Mouse (Mus musculus): Measurements from ENCODE around the gene Fcgr4.

Fcgr4 gene

GRCm38 (mm10) chr1:171005081-171005480 lies 13.6 kb upstream of the Fcgr4 start:
- in situ Hi-C loops (cut with MboI; ENCODE audit: low pct_unique_long_range_greater_than_20kb in 1 of 2, low sequenced_read_pairs in 2 of 2, unreplicated experiment in 1 of 2) = no loop called here

GRCm38 (mm10) chr1:171005586-171005985 lies 13.1 kb upstream of the Fcgr4 start:
- in situ Hi-C loops (cut with MboI; ENCODE audit: low pct_unique_long_range_greater_than_20kb in 1 of 2, low sequenced_read_pairs in 2 of 2, unreplicated experiment in 1 of 2) = no loop called here

GRCm38 (mm10) chr1:171006335-171006734 lies 12.4 kb upstream of the Fcgr4 start:
- in situ Hi-C loops (cut with MboI; ENCODE audit: low pct_unique_long_range_greater_than_20kb in 1 of 2, low sequenced_read_pairs in 2 of 2, unreplicated experiment in 1 of 2) = no loop called here

DNA sequence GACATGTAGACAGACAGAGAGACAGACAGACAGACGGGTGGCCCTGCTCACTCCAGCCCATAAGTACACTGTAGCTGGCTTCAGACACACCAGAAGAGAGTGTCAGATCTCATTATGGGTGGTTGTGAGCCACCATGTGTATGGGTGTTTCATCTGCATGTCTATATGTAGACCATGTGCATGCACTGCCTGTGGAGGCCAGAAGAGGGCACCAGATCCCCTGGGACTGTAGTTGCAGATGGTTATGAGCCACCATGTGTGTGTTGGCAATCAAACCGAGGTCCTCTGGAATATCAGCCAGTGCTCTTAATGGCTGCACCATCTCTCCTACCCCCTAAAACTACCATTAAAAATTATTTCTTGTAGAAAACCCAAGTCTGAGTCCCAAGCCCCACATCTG lies 11.8 kb upstream of the Fcgr4 start:
- in situ Hi-C loops (cut with MboI; ENCODE audit: low pct_unique_long_range_greater_than_20kb in 1 of 2, low sequenced_read_pairs in 2 of 2, unreplicated experiment in 1 of 2) = no loop called here

DNA sequence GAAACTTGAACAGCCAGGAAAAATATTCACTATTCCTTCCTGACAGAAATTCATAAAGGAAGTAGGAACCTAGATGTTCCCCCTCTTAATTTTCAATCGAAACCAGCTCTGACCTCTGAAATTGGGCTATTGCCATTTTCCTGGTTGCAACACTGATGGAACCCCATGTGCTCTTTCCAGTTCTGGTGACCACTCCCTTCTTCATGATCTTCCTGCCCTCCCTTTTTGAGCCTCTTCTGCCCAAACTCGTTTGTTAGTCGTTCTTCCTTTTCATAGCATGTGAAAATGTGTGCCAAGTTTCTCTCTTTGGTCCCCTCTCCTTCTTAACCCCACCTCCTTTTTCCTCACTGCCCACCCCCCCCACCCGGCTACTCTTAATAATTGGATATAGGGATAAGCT lies 7.0 kb upstream of the Fcgr4 start:
- in situ Hi-C loops (cut with MboI; ENCODE audit: low pct_unique_long_range_greater_than_20kb in 1 of 2, low sequenced_read_pairs in 2 of 2, unreplicated experiment in 1 of 2) = no loop called here

DNA sequence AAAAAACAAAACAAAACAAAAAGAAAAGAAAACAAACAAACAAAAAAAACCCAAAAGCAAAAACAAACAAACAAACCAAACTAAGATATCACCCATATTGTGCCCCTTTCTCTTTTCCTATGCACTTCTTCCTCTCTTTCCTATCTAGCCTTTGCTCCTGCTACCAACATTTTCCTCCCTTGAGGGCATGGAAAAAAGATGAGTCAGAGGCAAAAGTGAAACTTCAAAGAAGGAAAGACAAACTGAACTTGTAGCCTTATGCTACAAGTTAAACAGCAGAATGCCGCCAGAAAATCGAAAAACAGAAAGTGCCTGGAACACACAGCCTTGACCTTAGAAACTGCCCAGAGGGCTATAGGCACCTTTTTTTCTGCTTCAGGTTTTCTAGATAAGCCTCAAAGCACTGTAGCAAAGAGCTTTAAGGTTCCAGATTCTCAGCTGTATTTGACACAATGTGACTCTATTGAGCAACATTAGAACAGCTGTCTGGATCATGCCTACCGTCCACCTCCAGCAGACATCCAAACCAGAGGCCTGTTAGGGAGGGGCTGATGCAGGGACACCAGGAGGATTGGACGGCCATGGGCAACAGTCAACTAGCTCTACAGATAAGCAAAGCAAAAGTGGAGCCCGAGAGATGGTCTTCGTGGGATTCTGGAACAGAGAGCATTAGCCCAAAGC lies 1.9 kb upstream of the Fcgr4 start:
- in situ Hi-C loops (cut with MboI; ENCODE audit: low pct_unique_long_range_greater_than_20kb in 1 of 2, low sequenced_read_pairs in 2 of 2, unreplicated experiment in 1 of 2) = no loop called here

- in situ Hi-C loops (cut with MboI; ENCODE audit: low pct_unique_long_range_greater_than_20kb in 1 of 2, low sequenced_read_pairs in 2 of 2, unreplicated experiment in 1 of 2) = no loop called here
These were observed 1.1 kb upstream of the Fcgr4 start for GRCm38 (mm10) chr1:171017468-171018158.

GRCm38 (mm10) chr1:171019311-171019950 lies 711 bp downstream of the Fcgr4 start:
- in situ Hi-C loops (cut with MboI; ENCODE audit: low pct_unique_long_range_greater_than_20kb in 1 of 2, low sequenced_read_pairs in 2 of 2, unreplicated experiment in 1 of 2) = no loop called here

DNA sequence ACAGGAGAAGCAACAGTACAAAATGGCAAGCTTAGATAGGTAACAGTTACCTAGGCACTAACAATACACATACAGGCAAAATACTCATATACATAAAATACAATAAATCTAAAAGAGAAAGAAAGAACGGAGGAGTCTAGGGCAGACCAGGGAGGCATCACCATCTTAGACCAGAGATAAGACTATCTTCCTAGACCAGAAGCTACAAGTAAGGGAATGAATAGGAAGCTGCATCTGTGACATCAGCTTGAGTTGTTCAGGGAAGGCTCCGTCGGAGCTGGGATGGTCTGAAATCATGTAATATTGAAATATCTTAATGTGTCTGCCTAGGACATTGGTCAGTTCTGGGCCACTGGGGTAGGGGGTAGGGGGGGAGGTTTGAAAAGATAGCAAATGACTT lies 13.0 kb downstream of the Fcgr4 start:
- in situ Hi-C loops (cut with MboI; ENCODE audit: low pct_unique_long_range_greater_than_20kb in 1 of 2, low sequenced_read_pairs in 2 of 2, unreplicated experiment in 1 of 2) = no loop called here

DNA sequence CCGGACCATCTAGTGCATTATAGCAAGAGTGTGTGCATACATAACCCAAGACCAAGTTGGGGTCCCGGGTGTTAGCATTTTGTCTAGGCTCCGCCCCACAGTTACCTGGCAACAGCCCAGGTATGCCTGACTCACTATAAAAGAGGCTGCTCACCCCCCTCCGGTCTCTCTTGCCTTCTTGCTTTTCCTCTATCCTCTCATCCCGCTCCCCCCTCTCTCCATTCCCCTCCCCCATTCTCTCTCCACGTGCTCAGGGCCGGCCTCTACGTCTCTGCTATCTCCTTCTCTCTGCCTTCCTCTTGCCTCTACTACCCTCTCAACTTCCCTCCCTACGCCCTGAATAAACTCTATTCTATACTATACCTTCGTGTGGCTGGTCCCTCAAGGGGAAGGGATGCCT lies 14.0 kb downstream of the Fcgr4 start:
- in situ Hi-C loops (cut with MboI; ENCODE audit: low pct_unique_long_range_greater_than_20kb in 1 of 2, low sequenced_read_pairs in 2 of 2, unreplicated experiment in 1 of 2) = no loop called here

DNA sequence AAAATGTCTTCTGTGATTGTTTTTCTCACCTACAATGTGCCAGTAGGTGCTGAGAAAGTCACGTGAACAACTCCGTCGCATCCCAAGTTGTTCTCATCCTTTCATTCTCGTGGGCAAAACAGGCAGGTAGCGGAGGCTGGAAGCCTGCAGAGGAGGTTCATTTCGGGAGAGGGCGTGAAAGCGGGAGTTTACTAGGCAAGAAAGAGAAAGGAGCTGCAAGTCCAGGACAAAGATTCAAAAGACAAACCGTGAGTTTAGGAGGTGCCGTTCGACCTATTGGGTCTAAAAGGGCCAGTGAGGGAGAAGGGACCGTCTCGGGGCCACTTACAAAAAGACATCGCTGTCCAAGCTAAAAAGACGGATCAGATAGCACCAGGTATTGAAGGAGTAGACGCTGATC lies 14.5 kb downstream of the Fcgr4 start:
- in situ Hi-C loops (cut with MboI; ENCODE audit: low pct_unique_long_range_greater_than_20kb in 1 of 2, low sequenced_read_pairs in 2 of 2, unreplicated experiment in 1 of 2) = no loop called here

GRCm38 (mm10) chr1:171033756-171034155 lies 15.0 kb downstream of the Fcgr4 start:
- in situ Hi-C loops (cut with MboI; ENCODE audit: low pct_unique_long_range_greater_than_20kb in 1 of 2, low sequenced_read_pairs in 2 of 2, unreplicated experiment in 1 of 2) = no loop called here

DNA sequence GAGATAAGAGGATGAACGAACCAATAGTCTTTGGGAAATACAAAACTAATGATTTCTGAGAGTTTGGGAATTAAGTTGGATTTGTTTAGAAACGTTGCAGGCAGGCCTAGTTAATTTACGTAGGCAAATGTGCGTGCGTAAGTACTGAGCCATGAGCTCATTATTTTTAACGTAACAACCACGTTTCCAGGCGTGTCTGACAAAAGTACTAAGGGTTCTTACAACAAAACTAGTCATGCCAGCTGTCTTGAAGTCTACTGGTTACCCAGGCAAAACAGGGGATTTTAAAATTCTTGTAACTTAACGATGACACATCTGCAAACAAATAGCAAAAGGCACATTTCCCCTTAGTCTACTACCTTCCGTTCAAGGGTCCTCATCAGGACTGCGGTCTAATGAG lies 15.5 kb downstream of the Fcgr4 start:
- in situ Hi-C loops (cut with MboI; ENCODE audit: low pct_unique_long_range_greater_than_20kb in 1 of 2, low sequenced_read_pairs in 2 of 2, unreplicated experiment in 1 of 2) = no loop called here

DNA sequence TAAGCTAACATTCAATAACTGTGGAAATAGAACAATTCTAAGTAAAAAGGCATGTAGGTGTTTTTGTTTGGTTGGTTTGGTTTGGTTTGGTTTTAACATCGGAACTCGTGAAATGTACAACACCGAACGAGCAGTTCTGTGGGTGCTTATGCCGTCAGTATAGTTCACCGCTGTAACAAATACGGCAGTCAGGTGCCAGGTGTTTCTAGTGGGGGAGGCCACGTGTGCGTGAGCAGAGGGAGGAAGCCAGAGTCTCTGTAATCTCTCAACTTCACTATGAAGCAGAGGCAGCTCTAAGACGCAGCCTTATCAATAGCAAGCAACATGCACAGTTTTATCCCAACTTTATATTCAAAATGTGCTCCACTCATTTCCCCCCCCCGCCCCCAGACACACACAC lies 16.9 kb downstream of the Fcgr4 start:
- in situ Hi-C loops (cut with MboI; ENCODE audit: low pct_unique_long_range_greater_than_20kb in 1 of 2, low sequenced_read_pairs in 2 of 2, unreplicated experiment in 1 of 2) = no loop called here

DNA sequence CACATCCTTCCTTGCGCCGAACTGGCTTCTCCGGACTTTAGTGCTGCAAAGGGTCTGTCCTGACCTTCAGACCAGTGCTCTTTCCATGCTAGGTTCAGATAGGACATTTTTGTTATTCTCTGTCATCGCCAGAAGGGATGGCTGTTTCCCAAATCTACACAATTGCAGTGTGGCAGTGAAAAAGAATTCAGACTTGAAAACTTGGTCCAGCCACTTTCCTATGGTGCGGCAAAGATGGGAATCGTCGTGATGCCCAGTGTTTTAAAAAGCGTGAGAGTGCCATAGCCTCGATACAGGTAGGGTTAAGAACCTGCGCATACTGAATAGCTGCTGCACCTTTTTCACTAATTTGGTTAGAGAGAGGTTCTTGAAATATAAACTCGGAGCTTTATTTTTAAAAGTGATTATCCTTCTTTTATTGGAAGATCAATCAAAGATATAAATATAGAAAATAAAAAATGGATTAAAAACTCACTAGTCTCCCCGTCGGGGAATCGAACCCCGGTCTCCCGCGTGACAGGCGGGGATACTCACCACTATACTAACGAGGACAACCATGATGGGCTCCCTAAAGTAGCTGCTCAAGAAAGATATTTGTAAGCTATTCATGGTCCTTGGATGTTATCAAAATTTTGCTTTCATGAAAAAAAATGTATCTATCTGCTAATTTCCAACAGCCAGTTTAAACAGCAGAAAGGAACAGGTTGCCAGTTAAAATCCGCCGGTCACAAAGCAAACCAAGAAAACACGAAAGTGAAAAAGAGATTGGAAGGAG lies 18.0 kb downstream of the Fcgr4 start:
- in situ Hi-C loops (cut with MboI; ENCODE audit: low pct_unique_long_range_greater_than_20kb in 1 of 2, low sequenced_read_pairs in 2 of 2, unreplicated experiment in 1 of 2) = no loop called here

DNA sequence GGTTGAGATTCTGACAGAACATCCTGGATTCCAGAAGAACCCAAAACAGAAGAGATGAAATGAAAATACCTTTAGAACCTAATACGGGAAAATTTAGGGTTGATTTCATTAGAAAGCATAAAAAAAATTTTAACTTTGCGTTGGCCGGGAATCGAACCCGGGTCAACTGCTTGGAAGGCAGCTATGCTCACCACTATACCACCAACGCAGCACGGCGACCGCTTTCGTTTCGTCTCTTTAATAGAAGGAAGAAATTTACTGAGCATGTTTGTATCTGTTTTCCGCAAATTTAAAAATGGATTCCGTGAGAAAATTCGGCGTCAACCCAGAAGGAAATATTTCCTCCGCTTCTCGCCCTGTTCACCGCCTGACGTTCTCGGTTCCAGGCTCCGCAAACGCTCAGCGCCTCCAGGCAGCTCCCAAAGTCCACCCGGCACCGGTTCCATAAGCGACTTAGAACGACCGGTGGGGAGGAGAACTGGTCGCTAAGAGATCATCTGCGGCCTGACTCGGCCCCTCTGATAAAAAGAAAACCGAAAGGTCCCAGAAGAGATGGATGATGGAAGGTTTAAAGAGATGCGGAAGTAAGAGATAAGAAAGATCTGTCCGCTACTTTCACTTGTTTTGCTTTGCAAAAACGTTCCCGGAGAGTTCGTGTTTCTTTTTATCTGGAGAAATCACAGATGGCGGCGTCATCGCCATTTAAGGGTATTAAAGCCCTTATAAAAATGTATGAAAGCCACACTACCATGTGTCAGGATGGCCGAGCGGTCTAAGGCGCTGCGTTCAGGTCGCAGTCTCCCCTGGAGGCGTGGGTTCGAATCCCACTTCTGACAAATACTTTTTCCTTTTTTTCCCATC lies 19.4 kb downstream of the Fcgr4 start:
- in situ Hi-C loops (cut with MboI; ENCODE audit: low pct_unique_long_range_greater_than_20kb in 1 of 2, low sequenced_read_pairs in 2 of 2, unreplicated experiment in 1 of 2) = no loop called here

- in situ Hi-C loops (cut with MboI; ENCODE audit: low pct_unique_long_range_greater_than_20kb in 1 of 2, low sequenced_read_pairs in 2 of 2, unreplicated experiment in 1 of 2) = no loop called here
These were observed 20.4 kb downstream of the Fcgr4 start for GRCm38 (mm10) chr1:171039135-171039534.

DNA sequence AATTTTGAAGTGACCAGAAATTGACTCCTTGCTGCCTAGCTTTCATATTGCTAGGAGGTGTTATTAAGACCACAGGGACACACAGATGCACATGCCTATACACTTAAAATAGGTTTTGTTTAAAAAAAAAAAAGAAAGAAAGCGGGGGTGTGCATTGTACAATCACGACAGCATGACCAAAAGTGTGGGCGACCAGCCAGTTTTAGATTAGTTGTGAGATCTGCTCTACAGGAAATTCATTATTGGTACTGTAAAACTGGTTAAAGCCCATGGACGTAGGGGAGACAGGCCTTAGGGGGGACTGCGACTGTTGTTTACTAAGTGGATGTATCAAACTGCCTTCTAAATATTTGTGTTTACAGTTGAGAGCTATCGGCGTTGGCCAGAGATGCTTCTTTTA lies 21.2 kb downstream of the Fcgr4 start:
- in situ Hi-C loops (cut with MboI; ENCODE audit: low pct_unique_long_range_greater_than_20kb in 1 of 2, low sequenced_read_pairs in 2 of 2, unreplicated experiment in 1 of 2) = loop anchor here in 1 of 2 experiments (10.0 kb wide), 1 partner anchor 65 kb away; no protein-coding TSS in a partner anchor
